Mouse (Mus musculus) limb, embryonic 15.5 days (tissue): Measurements from ENCODE around the gene Dusp7. TPM values are rescaled to one million over a fixed set of nuclear protein-coding genes. Genes with fewer than 3 reads are reported as not detected.
A peak's percentile ranks its signal among the peaks of the same experiment; 100 is the strongest.

Experiments used
- ATAC-seq: fragments of 200-750 bp; cut with Nextera tagmentation; 2 replicates; pipeline ENCODE4 v1.8.0; 2017; ENCODE audit warnings: low read depth, moderate TSS enrichment; ENCODE audit not compliant: insufficient number of reproducible peaks, low FRiP score, low TSS enrichment
- H3K27ac ChIP-seq: fragments of 300-500 bp; sonication (generic); 2 replicates; pipeline ENCODE4 v1.5.1; 2015; ENCODE audit warnings: moderate library complexity, mild to moderate bottlenecking, inconsistent platforms
- H3K27me3 ChIP-seq: fragments of 300-500 bp; sonication (generic); 2 replicates; pipeline ENCODE4 v1.6.1; 2015; ENCODE audit warnings: inconsistent platforms
- H3K36me3 ChIP-seq: fragments of 300-500 bp; sonication (generic); 2 replicates; pipeline ENCODE4 v1.6.1; 2015; ENCODE audit warnings: inconsistent platforms
- H3K4me1 ChIP-seq: fragments of 300-500 bp; sonication (generic); 2 replicates; pipeline ENCODE4 v1.6.1; 2015; ENCODE audit warnings: inconsistent platforms
- H3K4me2 ChIP-seq: fragments of 300-500 bp; sonication (generic); 2 replicates; pipeline ENCODE4 v1.6.1; 2015; ENCODE audit warnings: mild to moderate bottlenecking, inconsistent platforms
- H3K4me3 ChIP-seq: fragments of 300-500 bp; sonication (generic); 2 replicates; pipeline ENCODE4 v1.5.1; 2015; ENCODE audit warnings: mild to moderate bottlenecking, inconsistent platforms
- H3K9ac ChIP-seq: fragments of 300-500 bp; sonication (generic); 2 replicates; pipeline ENCODE4 v1.6.1; 2015; ENCODE audit warnings: inconsistent platforms
- H3K9me3 ChIP-seq: fragments of 300-500 bp; sonication (generic); 2 replicates; pipeline ENCODE4 v1.6.1; 2016; ENCODE audit warnings: inconsistent platforms
- WGBS: fragments of 180-500 bp; shearing (Covaris S2); methylation state at CpG from one replicate; pipeline ENCODE4 v1.1.7; 2015; 5-methylcytosine and 5-hydroxymethylcytosine counted together
- polyA plus RNA-seq: library from polyadenylated mRNA; unstranded; fragments of >200 nt; fragmentation: Nextera tagmentation; extraction: Ambion mirVana; gene quantifications from 2 replicates; pipeline ENCODE4 v1.2.1, GENCODE M21; 2015

Dusp7 gene
- 39.0 and 47.0 TPM in 2 replicates for polyA plus RNA-seq

DNA sequence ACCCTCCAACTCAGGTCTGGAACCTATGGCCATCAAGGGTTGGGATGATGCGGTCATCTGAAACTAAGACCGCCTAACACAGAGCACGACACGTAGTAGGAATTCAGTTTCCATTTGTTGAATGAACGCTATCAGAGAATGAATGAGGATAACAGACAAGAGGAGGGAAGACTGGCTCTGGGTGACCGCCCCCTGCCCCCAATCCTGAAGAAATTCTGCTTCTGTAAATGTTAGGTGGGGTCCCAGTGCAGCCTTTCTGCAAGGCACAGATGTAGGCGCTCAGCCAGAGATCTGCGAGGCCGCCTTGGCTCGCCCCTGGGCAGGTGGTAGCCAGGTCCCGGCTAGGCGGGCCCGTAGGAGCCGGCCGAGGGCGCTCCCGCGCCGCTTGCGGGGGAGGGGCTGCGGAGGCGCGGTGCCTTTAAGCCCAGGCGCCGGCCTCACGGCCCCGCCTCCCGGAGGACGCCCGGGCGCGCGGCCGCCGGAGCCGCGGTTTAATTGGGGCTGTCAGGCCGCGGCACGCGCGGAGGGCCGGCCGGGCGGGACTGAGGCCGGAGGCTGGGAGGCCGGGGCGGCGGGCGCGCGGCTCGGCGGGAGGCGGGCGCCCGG, at the start of gene Dusp7:
Dusp7 (plus strand) TSS at position 521 of the 606 bp plus-strand sequence.
- Histone ChIP-seq H3K4me1 (peaks cover 56% of the 10 kb centered on the region), H3K9me3 (no peaks in the 10 kb centered on the region), H3K4me2 (peak within 1 kb of the TSS; percentile 94), H3K27ac (peak within 1 kb of the TSS; percentile 100), H3K36me3 (peaks cover 25% of the 10 kb centered on the region), H3K27me3 (no peaks in the 10 kb centered on the region), H3K9ac (peak within 1 kb of the TSS; percentile 97), H3K4me3 (peak within 1 kb of the TSS; percentile 95)
- under 1% methylated on average over 43 of the region's 57 CpGs for WGBS
- peak; percentile 57 for ATAC-seq

DNA sequence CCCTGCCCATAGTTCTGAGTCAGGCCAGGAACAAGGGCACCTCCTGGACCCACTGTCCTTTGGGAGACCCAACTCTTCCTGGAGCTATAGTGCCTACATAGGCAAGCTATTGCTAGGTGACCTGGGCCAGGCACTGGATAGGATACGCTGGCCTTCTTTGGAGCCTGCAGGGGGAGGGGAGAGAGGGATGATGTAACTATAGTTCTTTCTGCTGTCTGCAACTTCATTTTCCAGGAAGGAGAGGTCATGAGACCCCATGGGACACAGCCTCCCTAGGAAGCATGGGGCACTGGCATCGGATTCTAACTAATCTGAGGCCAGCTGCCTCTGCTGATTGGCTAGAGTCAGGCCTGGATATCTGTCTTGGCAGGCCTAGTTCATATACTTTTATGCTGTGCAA, 49.3 kb upstream of the Dusp7 start:
- peaks cover 55% of the 10 kb centered on the region for H3K4me1 ChIP-seq
- no peaks in the 10 kb centered on the region for H3K27me3 ChIP-seq
- H3K9ac ChIP-seq, result no peak overlapping the region; the same call in 1 of the 2 replicates
- 0 out of 2 replicates have a peak, but pooled peaks cover 3% of the 10 kb centered on the region for H3K36me3 ChIP-seq
- H3K9me3 ChIP-seq, result no peaks in the 10 kb centered on the region
- no peak overlapping the region for H3K4me3 ChIP-seq
- no peak overlapping the region for H3K4me2 ChIP-seq
- peak overlapping the region; percentile 57 for H3K27ac ChIP-seq
- WGBS, result 60% methylated on average over 2 of the region's 2 CpGs
- no peak for ATAC-seq

- H3K9ac ChIP-seq, result no peak overlapping the region
- no peak overlapping the region for H3K4me3 ChIP-seq
- H3K27ac ChIP-seq, result peak overlapping the region; percentile 67
- H3K4me1 ChIP-seq, result peaks cover 49% of the 10 kb centered on the region
- H3K27me3 ChIP-seq, result no peaks in the 10 kb centered on the region
- no peaks in the 10 kb centered on the region; the same call in 1 of the 2 replicates for H3K36me3 ChIP-seq
- no peak overlapping the region for H3K4me2 ChIP-seq
- ATAC-seq, result 0 out of 2 replicates have a peak, but pooled peaks have one; percentile 3
- H3K9me3 ChIP-seq, result no peaks in the 10 kb centered on the region
- 65% methylated on average over 3 of the region's 3 CpGs for WGBS
Measured at GRCm38 (mm10) chr9:106322497-106322896, 45.9 kb upstream of the Dusp7 start.

DNA sequence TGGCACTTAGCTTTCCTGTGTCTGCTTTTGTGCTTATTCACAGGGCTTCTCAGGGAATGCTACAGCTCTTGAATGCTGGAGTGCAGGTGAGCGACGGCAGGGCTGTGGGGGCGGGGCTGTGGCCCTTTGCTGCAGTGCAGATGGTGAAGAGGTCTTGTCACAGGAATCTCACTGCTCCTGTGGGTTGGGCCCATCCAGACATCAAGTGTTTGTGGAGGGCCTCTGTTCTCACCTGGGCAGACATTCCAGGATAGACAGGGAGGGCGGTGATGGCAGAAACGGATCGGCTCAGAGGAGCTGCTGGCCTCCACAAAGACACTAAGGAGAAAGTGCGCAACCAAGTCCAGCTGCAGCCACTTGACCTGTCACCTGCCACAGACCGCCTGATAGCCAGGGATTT, 42.2 kb upstream of the Dusp7 start:
- no peaks in the 10 kb centered on the region; the same call in 1 of the 2 replicates for H3K36me3 ChIP-seq
- H3K27ac ChIP-seq, result no peak overlapping the region
- H3K4me3 ChIP-seq, result no peak overlapping the region
- H3K4me1 ChIP-seq, result peaks cover 52% of the 10 kb centered on the region
- no peak overlapping the region for H3K9ac ChIP-seq
- H3K4me2 ChIP-seq, result no peak overlapping the region
- no peaks in the 10 kb centered on the region for H3K9me3 ChIP-seq
- no peaks in the 10 kb centered on the region for H3K27me3 ChIP-seq
- 61% methylated on average over 8 of the region's 8 CpGs for WGBS
- ATAC-seq, result no peak

DNA sequence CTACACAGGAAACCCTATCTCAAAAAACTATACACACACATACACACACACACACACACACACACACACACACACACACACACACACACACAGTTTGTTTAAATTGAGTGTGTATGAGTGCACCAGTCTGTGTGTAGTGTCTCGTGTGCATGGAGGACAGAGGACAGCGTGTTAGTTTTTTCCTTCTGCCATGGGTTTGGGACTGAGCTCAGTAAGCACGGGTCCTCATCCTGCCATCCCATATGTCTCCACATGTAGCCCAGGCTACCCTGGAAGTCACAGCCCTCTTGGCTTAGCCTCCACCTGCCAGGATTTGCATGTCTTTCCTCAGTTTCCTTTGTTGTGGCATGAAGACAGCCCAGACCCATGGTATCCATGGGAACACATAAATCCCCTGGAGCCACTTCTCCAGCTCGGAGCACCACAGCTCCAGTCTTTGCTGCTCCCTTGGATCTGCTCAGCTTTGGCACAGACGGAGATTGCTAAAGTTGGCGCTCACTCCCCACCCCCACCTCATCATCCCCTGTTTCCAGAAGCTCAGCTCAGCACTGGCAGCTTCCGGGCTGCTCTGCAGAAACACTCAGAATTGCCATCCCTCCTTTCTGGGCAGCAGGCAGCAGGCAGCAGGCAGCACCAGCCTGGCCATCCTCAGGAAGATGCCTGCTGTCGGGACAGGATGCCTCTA, 41.2 kb upstream of the Dusp7 start:
- Histone ChIP-seq H3K4me2 (no peak overlapping the region), H3K27ac (no peak overlapping the region; the same call in 1 of the 2 replicates), H3K4me3 (no peak overlapping the region), H3K9ac (no peak overlapping the region), H3K4me1 (peaks cover 52% of the 10 kb centered on the region), H3K9me3 (no peaks in the 10 kb centered on the region), H3K36me3 (no peaks in the 10 kb centered on the region; the same call in 1 of the 2 replicates), H3K27me3 (no peaks in the 10 kb centered on the region)
- WGBS, result 77% methylated on average over 8 of the region's 8 CpGs
- no peak; the same call in 1 of the 2 replicates for ATAC-seq

GRCm38 (mm10) chr9:106328068-106328610, 40.3 kb upstream of the Dusp7 start:
- H3K9me3 ChIP-seq, result no peaks in the 10 kb centered on the region
- H3K4me2 ChIP-seq, result no peak overlapping the region
- no peaks in the 10 kb centered on the region for H3K27me3 ChIP-seq
- no peak overlapping the region for H3K9ac ChIP-seq
- 77% methylated on average over 7 of the region's 7 CpGs for WGBS
- H3K36me3 ChIP-seq, result no peaks in the 10 kb centered on the region; the same call in 1 of the 2 replicates
- 0 out of 2 replicates have a peak, but pooled peaks have one; percentile 17 for ATAC-seq
- peaks cover 44% of the 10 kb centered on the region for H3K4me1 ChIP-seq
- peak overlapping the region; percentile 76 for H3K27ac ChIP-seq
- H3K4me3 ChIP-seq, result no peak overlapping the region

DNA sequence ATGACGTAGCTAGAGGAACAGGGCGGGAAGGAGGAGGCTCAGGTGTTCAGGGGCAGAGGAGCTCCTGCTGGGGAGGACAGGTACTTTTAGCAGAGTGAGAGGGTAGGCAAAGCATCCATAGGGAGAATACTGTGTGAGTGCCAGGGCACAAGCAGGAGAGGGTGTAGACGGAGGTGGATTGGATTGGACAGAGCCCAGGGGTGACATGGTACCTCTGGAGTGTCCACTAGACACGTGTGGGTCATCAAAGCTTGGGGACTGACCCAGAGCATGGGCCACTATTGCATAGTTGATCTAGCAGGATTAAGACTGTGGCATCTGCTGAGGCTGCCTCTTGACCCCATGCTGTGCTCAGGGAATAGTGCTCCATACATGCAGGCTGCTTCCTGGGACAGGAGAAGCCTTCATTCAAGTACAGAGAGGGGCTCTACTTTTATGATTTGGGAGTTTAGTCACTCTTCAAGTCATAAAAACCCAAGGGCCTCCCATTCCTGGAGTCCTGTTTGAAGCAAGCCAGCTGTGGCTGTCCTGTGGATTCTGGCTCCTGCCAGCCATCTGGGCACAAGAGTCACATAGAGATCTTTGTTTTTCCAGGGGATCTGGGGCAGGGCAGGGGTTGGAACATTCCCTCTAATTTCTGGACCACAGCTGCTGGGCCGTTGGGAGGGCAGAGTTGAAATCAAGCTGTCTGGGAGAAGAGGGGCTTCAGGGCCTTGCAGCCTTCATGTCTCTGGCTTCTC, 39.5 kb upstream of the Dusp7 start:
- H3K4me1 ChIP-seq, result peaks cover 40% of the 10 kb centered on the region

GRCm38 (mm10) chr9:106332746-106333145, 35.7 kb upstream of the Dusp7 start:
- 75% methylated on average over 3 of the region's 3 CpGs for WGBS
- H3K4me2 ChIP-seq, result no peak overlapping the region
- H3K27me3 ChIP-seq, result no peaks in the 10 kb centered on the region
- no peak overlapping the region for H3K9ac ChIP-seq
- H3K9me3 ChIP-seq, result no peaks in the 10 kb centered on the region
- no peak for ATAC-seq
- no peaks in the 10 kb centered on the region for H3K36me3 ChIP-seq
- peaks cover 49% of the 10 kb centered on the region for H3K4me1 ChIP-seq
- H3K27ac ChIP-seq, result no peak overlapping the region
- H3K4me3 ChIP-seq, result no peak overlapping the region

More for the DNA sequence above, 39.5 kb upstream of the Dusp7 start:
- Histone ChIP-seq H3K36me3 (no peaks in the 10 kb centered on the region; the same call in 1 of the 2 replicates), H3K9me3 (no peaks in the 10 kb centered on the region), H3K27ac (peak overlapping the region; percentile 76), H3K9ac (no peak overlapping the region), H3K4me2 (no peak overlapping the region), H3K4me3 (no peak overlapping the region), H3K27me3 (no peaks in the 10 kb centered on the region)
- 52% methylated on average over 5 of the region's 5 CpGs for WGBS
- ATAC-seq, result peak; percentile 9; the same call in 1 of the 2 replicates

GRCm38 (mm10) chr9:106337620-106338019, 30.8 kb upstream of the Dusp7 start:
- Histone ChIP-seq H3K27me3 (no peaks in the 10 kb centered on the region), H3K27ac (peak overlapping the region; percentile 93), H3K9me3 (no peaks in the 10 kb centered on the region), H3K4me2 (no peak overlapping the region), H3K4me1 (peaks cover 66% of the 10 kb centered on the region), H3K9ac (no peak overlapping the region), H3K36me3 (no peaks in the 10 kb centered on the region), H3K4me3 (no peak overlapping the region)
- 18% methylated on average over 9 of the region's 9 CpGs for WGBS
- ATAC-seq, result peak; percentile 52; the same call in 1 of the 2 replicates

DNA sequence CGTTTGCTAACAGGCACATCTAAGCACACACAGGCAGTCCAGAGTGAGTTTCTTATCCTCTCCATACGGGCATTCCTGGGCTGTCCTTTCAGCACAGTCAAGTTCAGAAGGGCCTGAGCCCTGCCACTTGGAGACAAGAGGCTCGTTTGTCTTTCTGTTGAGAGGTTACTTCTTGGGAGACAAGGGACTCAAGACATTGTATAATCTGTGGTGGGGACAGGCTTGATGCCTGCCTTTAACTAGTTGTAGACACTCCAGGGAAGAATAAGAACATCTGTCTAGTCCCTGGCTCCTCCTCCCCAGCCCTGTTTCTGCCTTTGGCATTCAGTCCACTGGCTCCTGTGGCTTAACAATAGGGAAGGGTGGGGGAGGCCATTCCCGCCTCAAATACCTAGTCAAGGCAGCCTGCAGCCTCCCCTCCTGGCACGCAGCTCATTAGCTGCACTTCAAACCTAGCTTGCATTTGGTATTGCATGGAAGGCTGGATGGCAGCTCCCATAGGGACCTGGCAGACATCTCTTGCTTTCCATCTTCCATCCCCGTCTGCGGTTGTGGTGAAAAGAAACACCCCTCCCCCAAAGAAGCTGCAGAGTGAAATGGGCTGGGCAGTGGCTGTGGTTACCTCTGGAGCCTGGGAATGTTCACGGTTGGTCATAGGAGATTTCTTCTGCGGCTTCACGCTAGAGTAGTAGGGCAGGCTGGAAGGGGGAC, 29.8 kb upstream of the Dusp7 start:
- peaks cover 69% of the 10 kb centered on the region for H3K4me1 ChIP-seq
- no peak overlapping the region for H3K4me3 ChIP-seq
- no peak overlapping the region for H3K9ac ChIP-seq
- 14% methylated on average over 10 of the region's 10 CpGs for WGBS
- ATAC-seq, result peak; percentile 31; the same call in 1 of the 2 replicates
- H3K9me3 ChIP-seq, result no peaks in the 10 kb centered on the region
- H3K4me2 ChIP-seq, result no peak overlapping the region
- no peaks in the 10 kb centered on the region for H3K27me3 ChIP-seq
- peak overlapping the region; percentile 93 for H3K27ac ChIP-seq
- H3K36me3 ChIP-seq, result no peaks in the 10 kb centered on the region

GRCm38 (mm10) chr9:106339173-106339558, 29.3 kb upstream of the Dusp7 start:
- H3K4me2 ChIP-seq, result no peak overlapping the region
- H3K36me3 ChIP-seq, result no peaks in the 10 kb centered on the region
- peak overlapping the region; percentile 93 for H3K27ac ChIP-seq
- WGBS, result 55% methylated on average over 6 of the region's 6 CpGs
- ATAC-seq, result 0 out of 2 replicates have a peak, but pooled peaks have one; percentile 1
- H3K4me3 ChIP-seq, result no peak overlapping the region
- H3K9ac ChIP-seq, result no peak overlapping the region
- no peaks in the 10 kb centered on the region for H3K27me3 ChIP-seq
- peaks cover 72% of the 10 kb centered on the region for H3K4me1 ChIP-seq
- no peaks in the 10 kb centered on the region for H3K9me3 ChIP-seq
